Mouse (Mus musculus) neural tube, embryonic 10.5 days (tissue): ENCODE results near the gene Chaf1b.

ENCODE experiments used
- DNase-seq: peaks from one replicate; pipeline ENCODE4 v3.0.0-alpha.2; 2017; ENCODE audit warnings: low spot score; ENCODE audit errors: extremely low spot score

Chaf1b gene

GRCm38 (mm10) chr16:93947396-93947795 is 63.7 kb downstream of the Chaf1b start:
- DNase-seq: no peak
